Mouse (Mus musculus) layer of hippocampus, adult 2 months (tissue): ENCODE data around the gene Pde6c. TPM values are rescaled to one million over a fixed set of nuclear protein-coding genes. Genes with fewer than 3 reads are reported as not detected.

Experiments used
- DNase-seq, 2 experiments: peaks; one replicate each; pipeline ENCODE4 v3.0.0; 2022; ENCODE audit warnings: low spot score in 2 of 2
- H3K27ac ChIP-seq: fragments of 200-600 bp; 2 replicates; pipeline ENCODE4 v1.8.1; 2022
- H3K4me3 ChIP-seq: fragments of 200-600 bp; 2 replicates; pipeline ENCODE4 v1.8.1; 2022; ENCODE audit warnings: mild to moderate bottlenecking
- CTCF ChIP-seq: fragments of 200-600 bp; conservative IDR thresholded peaks from 2 replicates; pipeline ENCODE4 v1.8.1; 2022; ENCODE audit warnings: antibody characterized with exemption, mild to moderate bottlenecking, moderate library complexity
- total RNA-seq, 2 experiments: library from RNA; stranded (reverse); gene quantifications; 2 replicates each; pipeline ENCODE4 v1.2.3; 2021

Pde6c gene
- total RNA-seq, 2 experiments from 2014 or later, result 0.15 TPM; not detected in 1

GRCm38 (mm10) chr19:38232087-38232486, 99.5 kb downstream of the Pde6c start:
- DNase-seq, result no peak
- H3K27ac ChIP-seq, result no peak overlapping the region
- no peak overlapping the region for H3K4me3 ChIP-seq
- TF ChIP-seq CTCF, result no peak

GRCm38 (mm10) chr19:38232516-38232915, 99.9 kb downstream of the Pde6c start:
- Histone ChIP-seq H3K27ac (no peak overlapping the region), H3K4me3 (no peak overlapping the region)
- no peak for TF ChIP-seq CTCF
- DNase-seq, result no peak

Other genes starting within 250 kb of the Pde6c start
- 1 to 10 TPM; 4.3 to 5.0 TPM for gene Myof, start 89.2 kb upstream of the Pde6c start, total RNA-seq
- under 1 TPM; 0.64 to 0.74 TPM for gene Cep55, start 77.8 kb upstream of the Pde6c start, total RNA-seq
- not detected for gene Ffar4, start 35.7 kb upstream of the Pde6c start, total RNA-seq
- gene Rbp4, start 7.5 kb upstream of the Pde6c start, total RNA-seq, result 10 to 100 TPM; 11.9 to 13.7 TPM
- 10 to 100 TPM; 17.8 to 22.4 TPM for gene Fra10ac1, start 91.4 kb downstream of the Pde6c start, total RNA-seq
- 100 to 1,000 TPM; 196 to 209 TPM for gene Lgi1, start 131.8 kb downstream of the Pde6c start, total RNA-seq